Mouse (Mus musculus): ENCODE results near the gene Rundc3b. TPM values are rescaled to one million over a fixed set of nuclear protein-coding genes. Genes with fewer than 3 reads are reported as not detected.
A peak's percentile ranks its signal among the peaks of the same experiment; 100 is the strongest.

The Rundc3b gene
- 0.21 and 0.29 TPM in 2 replicates for polyA plus RNA-seq (2012; rRNA removed)

GRCm38 (mm10) chr5:8622596-8623231 lies at the start of gene Rundc3b:
TSS of gene Rundc3b (minus strand) at chr5:8622952.
- DNase-seq (ENCODE audit: low spot score), result peak; percentile 51

- DNase-seq (ENCODE audit: low spot score), result no peak
Measured at GRCm38 (mm10) chr5:8669606-8670005, 46.9 kb upstream of the Rundc3b start.

- no peak for DNase-seq (ENCODE audit: low spot score)
Measured at GRCm38 (mm10) chr5:8667758-8668474, 45.2 kb upstream of the Rundc3b start.

GRCm38 (mm10) chr5:8664678-8665077 lies 41.9 kb upstream of the Rundc3b start:
- no peak for DNase-seq (ENCODE audit: low spot score)

- DNase-seq (ENCODE audit: low spot score), result no peak
Measured at GRCm38 (mm10) chr5:8660738-8661151, 38.0 kb upstream of the Rundc3b start.

GRCm38 (mm10) chr5:8659911-8660737 lies 37.4 kb upstream of the Rundc3b start, which contains the start of gene Abcb1a:
TSS of gene Abcb1a (plus strand) at chr5:8660077.
- DNase-seq (ENCODE audit: low spot score), result peak; percentile 21

GRCm38 (mm10) chr5:8652085-8652484 lies 29.3 kb upstream of the Rundc3b start:
- DNase-seq (ENCODE audit: low spot score), result no peak

GRCm38 (mm10) chr5:8648774-8649173 lies 26.0 kb upstream of the Rundc3b start:
- no peak for DNase-seq (ENCODE audit: low spot score)

GRCm38 (mm10) chr5:8648300-8648699 lies 25.5 kb upstream of the Rundc3b start:
- DNase-seq (ENCODE audit: low spot score), result no peak

- no peak for DNase-seq (ENCODE audit: low spot score)
Measured at GRCm38 (mm10) chr5:8634489-8634975, 11.8 kb upstream of the Rundc3b start.

GRCm38 (mm10) chr5:8632901-8633300 lies 10.1 kb upstream of the Rundc3b start:
- no peak for DNase-seq (ENCODE audit: low spot score)

- peak; percentile 27 for DNase-seq (ENCODE audit: low spot score)
Measured at GRCm38 (mm10) chr5:8622071-8622595, 619 bp downstream of the Rundc3b start.

GRCm38 (mm10) chr5:8571118-8571517 lies 51.6 kb downstream of the Rundc3b start:
- DNase-seq (ENCODE audit: low spot score), result no peak

GRCm38 (mm10) chr5:8566867-8567266 lies 55.9 kb downstream of the Rundc3b start:
- DNase-seq (ENCODE audit: low spot score), result no peak

GRCm38 (mm10) chr5:8544512-8544911 lies 78.2 kb downstream of the Rundc3b start:
- no peak for DNase-seq (ENCODE audit: low spot score)

- no peak for DNase-seq (ENCODE audit: low spot score)
Measured at GRCm38 (mm10) chr5:8542631-8543207, 80.0 kb downstream of the Rundc3b start.

GRCm38 (mm10) chr5:8541120-8542117 lies 81.3 kb downstream of the Rundc3b start:
- no peak for DNase-seq (ENCODE audit: low spot score)

GRCm38 (mm10) chr5:8519006-8519405 lies 103.7 kb downstream of the Rundc3b start:
- no peak for DNase-seq (ENCODE audit: low spot score)

- no peak for DNase-seq (ENCODE audit: low spot score)
Measured at GRCm38 (mm10) chr5:8491778-8492177, 131.0 kb downstream of the Rundc3b start.

- DNase-seq (ENCODE audit: low spot score), result no peak
Measured at GRCm38 (mm10) chr5:8489471-8490110, 133.2 kb downstream of the Rundc3b start.
